Mouse (Mus musculus) bone marrow macrophage, adult 2 months (primary cell): ENCODE results near the gene Snrnp70.

Source experiments
- CTCF ChIP-seq: IDR thresholded peaks from 2 replicates; pipeline ENCODE4 v1.5.1; 2012; ENCODE audit warnings: low read depth, mild to moderate bottlenecking, low read length, moderate library complexity
- POLR2A ChIP-seq: IDR thresholded peaks from 2 replicates; pipeline ENCODE4 v1.6.1; 2012; ENCODE audit warnings: mild to moderate bottlenecking, low read depth, low read length, borderline replicate concordance

- no peak for TF ChIP-seq POLR2A
- TF ChIP-seq CTCF: no peak
These were observed 10.9 kb upstream of the Snrnp70 start for GRCm38 (mm10) chr7:45406157-45407156.
